Mouse (Mus musculus): ENCODE measurements around the gene Ugt1a9. TPM values are rescaled to one million over a fixed set of nuclear protein-coding genes. Genes with fewer than 3 reads are reported as not detected.

Ugt1a9 gene
- polyA plus RNA-seq, 1 experiment from 2014 or later: 0.36 TPM

DNA sequence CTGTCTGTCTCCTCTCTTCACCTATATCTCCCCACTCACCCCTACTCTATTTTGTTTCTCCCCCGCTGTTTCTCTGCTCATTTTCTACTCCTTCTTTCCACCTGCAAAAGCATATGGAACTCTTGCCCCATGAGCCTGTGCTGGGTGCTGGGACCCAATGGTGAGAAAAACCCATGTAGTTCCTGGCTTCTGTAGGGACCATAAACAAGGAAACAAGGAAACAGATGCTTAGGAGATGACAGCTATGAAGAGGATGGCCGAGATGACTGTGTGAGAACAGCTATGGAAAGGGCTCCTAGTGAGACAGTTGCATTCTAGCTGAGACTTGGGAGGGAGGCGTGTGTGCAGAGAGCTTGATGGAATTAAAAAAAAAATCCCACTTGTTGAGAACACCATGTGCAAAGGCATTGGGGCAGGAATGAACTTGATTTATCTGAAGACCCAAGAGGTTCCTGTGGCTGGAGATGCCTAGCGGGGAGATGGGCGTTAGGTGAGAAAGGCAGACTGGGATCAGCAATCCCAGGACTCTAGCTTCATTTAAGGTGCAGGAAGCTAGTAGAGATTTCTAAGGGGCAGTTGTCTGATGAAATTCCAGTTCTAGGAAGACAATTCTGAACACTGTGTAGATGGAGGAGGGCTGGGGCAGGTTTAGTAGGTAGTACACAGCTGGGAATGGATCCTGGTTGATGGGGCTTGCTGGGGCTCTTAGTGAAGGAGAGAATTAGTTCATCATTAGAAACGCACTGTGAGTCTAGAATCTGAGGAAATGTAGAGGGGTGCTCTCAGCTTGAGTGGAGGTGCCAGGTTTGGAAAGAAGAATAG, 160.6 kb downstream of the Ugt1a9 start:
- ATAC-seq (ENCODE audit: insufficient read depth): no peak

DNA sequence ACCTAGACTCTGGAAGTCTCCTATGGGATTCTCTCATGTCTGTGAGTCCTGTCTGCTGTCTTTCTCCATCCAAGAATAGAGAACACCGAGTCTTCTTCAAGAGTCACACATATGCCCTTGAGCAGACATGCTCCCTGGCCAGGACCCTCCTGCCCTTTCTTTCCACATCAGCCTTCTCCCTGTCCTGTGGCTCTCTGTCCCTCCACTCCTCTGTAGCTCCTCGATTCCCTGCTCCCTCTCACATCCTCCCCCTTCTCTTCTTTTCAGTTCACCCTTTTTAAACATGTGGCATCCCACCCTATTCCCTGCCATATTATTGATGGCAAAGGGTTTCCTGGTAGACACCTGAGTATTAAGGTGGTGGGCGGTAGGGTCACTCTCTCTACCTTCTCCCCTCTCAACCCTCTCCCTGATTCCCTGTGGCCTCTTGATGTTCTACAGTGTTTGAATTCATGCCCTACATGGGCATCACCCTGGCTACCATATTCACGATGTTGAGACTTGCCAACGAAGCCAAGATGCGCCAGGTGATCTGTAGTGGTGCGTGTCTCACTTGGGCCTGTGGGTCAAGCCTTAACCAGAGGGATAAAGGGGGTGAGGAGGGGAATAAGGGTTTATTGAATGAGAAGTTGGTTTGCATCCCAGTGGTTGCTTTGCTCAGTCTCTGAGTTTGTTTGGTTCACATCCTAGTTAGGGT, 161.4 kb downstream of the Ugt1a9 start:
- H3K9me3 ChIP-seq (replicated peaks): peaks cover 45% of the 10 kb centered on the region; the same call in 1 of the 2 replicates
- no peak overlapping the region for H3K4me3 ChIP-seq (replicated peaks)
- H3K4me2 ChIP-seq: no peak overlapping the region
- 49% methylated on average over 7 of the region's 7 CpGs for WGBS (ENCODE audit: insufficient replicate concordance)
- H3K4me1 ChIP-seq (replicated peaks): no peaks in the 10 kb centered on the region
- no peaks in the 10 kb centered on the region for H3K27me3 ChIP-seq
- H3K27ac ChIP-seq (replicated peaks): no peak overlapping the region
- H3K36me3 ChIP-seq (replicated peaks): no peaks in the 10 kb centered on the region
- ATAC-seq (ENCODE audit: insufficient read depth): no peak
- H3K9ac ChIP-seq: no peak overlapping the region

More for the DNA sequence above, 160.6 kb downstream of the Ugt1a9 start:
- no peaks in the 10 kb centered on the region for H3K4me1 ChIP-seq (replicated peaks)
- no peak overlapping the region for H3K27ac ChIP-seq (replicated peaks)
- no peak overlapping the region for H3K9ac ChIP-seq
- H3K4me3 ChIP-seq (replicated peaks): no peak overlapping the region
- no peaks in the 10 kb centered on the region for H3K36me3 ChIP-seq (replicated peaks)
- no peaks in the 10 kb centered on the region for H3K27me3 ChIP-seq
- no peak overlapping the region for H3K4me2 ChIP-seq
- WGBS (ENCODE audit: insufficient replicate concordance): 55% methylated on average over 6 of the region's 6 CpGs
- peaks cover 52% of the 10 kb centered on the region; the same call in 1 of the 2 replicates for H3K9me3 ChIP-seq (replicated peaks)

DNA sequence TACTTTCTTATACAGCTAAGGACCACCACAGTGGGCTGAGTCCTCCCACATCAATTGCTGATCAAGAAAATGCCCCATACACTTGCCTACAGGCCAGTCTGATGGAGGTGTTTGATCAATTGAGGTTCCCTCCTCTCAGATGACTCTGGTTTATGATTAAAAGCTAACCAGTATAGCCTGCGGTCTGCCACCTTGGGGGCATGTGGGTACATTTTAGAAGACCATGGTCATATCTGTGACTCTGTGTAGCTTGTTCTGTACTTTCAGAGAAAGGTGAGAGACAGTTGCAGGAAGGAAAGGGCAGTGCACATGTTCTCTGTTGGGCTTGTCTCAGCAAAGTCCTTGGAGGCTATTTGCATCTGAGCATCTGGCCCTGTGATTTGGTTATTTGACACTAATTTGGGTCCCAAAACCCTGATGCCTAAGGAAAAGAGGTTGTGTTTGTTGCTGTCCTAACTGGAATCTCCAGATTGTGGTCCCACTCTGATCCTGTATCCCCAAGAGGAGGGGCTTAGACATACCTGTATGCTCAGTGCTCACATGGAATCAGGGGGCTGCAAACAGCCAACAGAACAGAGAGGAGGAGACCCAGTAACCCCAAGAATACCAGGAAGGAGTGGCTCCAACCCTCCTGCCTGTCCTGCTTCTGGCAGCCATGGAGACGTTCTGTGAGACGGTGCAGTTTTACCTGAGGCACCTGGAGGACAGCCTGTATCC, 162.2 kb downstream of the Ugt1a9 start:
- no peak overlapping the region for H3K9ac ChIP-seq
- H3K36me3 ChIP-seq (replicated peaks): no peaks in the 10 kb centered on the region
- no peak overlapping the region for H3K27ac ChIP-seq (replicated peaks)
- no peak overlapping the region for H3K4me2 ChIP-seq
- peaks cover 42% of the 10 kb centered on the region for H3K9me3 ChIP-seq (replicated peaks)
- H3K4me3 ChIP-seq (replicated peaks): no peak overlapping the region
- H3K4me1 ChIP-seq (replicated peaks): no peaks in the 10 kb centered on the region
- WGBS (ENCODE audit: insufficient replicate concordance): 43% methylated on average over 3 of the region's 3 CpGs
- ATAC-seq (ENCODE audit: insufficient read depth): no peak
- no peaks in the 10 kb centered on the region for H3K27me3 ChIP-seq

DNA sequence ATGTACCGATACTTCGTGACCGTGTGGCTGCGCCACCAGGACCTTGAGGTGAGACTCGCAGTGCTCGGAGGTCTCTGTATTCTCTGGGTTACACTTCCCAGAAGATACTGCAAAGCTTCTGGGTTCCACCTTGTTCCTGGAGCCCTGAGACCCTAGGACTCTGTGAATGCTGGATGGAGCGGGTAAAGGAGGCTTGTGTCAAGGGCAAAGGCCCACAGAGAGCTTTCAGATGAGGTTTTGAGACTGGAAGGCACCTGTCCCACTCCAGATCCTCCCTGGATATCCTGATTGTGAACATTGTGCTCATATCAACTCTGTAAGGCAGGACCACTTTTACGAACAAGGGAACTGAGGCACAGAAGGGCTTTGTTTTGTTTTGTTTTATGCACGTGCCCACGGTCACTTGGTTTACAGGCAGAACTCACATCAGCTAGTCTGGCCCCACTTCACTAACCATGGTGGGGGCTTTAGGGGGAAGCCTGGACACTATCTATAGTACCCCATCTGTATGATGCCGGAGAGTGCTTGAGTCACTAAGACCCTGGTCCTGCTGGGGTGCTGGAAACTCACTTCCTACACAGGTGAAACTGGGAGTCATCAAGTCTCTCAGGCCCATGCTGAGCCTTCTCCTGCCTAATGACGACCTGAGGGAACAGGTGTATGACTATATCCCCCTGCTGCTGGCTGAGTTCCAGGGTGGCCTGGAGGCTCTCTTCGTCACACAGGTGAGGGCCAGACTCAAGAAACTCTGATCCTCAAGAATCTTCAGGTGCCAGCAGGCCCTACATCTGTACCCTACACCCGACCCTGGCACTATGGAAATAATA, 163.0 kb downstream of the Ugt1a9 start:
- 50% methylated on average over 14 of the region's 14 CpGs for WGBS (ENCODE audit: insufficient replicate concordance)
- ATAC-seq (ENCODE audit: insufficient read depth): no peak
- Histone ChIP-seq H3K27ac (replicated peaks) (no peak overlapping the region), H3K4me1 (replicated peaks) (no peaks in the 10 kb centered on the region), H3K27me3 (no peaks in the 10 kb centered on the region), H3K4me3 (replicated peaks) (no peak overlapping the region), H3K4me2 (no peak overlapping the region), H3K9me3 (replicated peaks) (peaks cover 50% of the 10 kb centered on the region), H3K36me3 (replicated peaks) (no peaks in the 10 kb centered on the region), H3K9ac (no peak overlapping the region)

DNA sequence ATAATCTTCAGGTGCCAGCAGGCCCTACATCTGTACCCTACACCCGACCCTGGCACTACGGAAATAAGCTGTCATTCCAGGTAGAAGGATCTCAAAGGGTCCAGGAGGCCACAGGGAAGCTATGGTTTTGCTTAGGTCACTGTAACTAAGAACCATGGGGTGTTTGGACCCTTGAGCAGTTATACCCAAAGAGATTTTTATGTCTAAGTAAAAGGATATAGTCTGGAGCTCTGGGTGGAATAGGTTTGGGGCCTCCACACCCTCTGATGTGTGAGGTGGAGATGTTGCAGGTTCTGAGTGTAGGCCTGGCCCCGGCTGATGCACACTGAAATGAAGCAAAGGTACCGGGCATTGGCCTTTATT, 163.6 kb downstream of the Ugt1a9 start:
- Histone ChIP-seq H3K27me3 (no peaks in the 10 kb centered on the region), H3K27ac (replicated peaks) (no peak overlapping the region), H3K4me3 (replicated peaks) (no peak overlapping the region), H3K4me2 (no peak overlapping the region), H3K4me1 (replicated peaks) (no peaks in the 10 kb centered on the region), H3K36me3 (replicated peaks) (no peaks in the 10 kb centered on the region), H3K9me3 (replicated peaks) (peaks cover 54% of the 10 kb centered on the region), H3K9ac (no peak overlapping the region)
- WGBS (ENCODE audit: insufficient replicate concordance): 45% methylated on average over 4 of the region's 4 CpGs
- no peak for ATAC-seq (ENCODE audit: insufficient read depth)

DNA sequence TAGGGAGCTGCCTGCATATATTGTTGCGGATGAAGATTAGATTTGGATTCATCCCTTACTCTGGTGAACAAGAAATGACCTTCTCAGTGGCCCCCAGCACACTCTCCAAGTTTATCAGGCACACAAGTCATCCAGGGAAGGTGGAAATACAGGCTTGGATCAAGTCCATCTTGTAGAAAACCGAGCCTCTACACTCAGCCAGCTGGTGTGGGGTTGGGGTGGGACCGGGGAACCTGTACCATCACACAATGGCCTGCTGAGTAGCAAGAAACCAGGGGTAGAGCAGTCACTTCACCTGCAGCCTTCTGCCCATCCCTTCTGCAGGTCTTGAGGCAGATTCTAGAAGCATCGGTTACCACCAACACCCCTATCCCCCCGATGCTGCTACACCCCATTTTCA, 164.0 kb downstream of the Ugt1a9 start:
- no peaks in the 10 kb centered on the region for H3K4me1 ChIP-seq (replicated peaks)
- no peak overlapping the region for H3K4me2 ChIP-seq
- H3K27ac ChIP-seq (replicated peaks): no peak overlapping the region
- no peaks in the 10 kb centered on the region for H3K27me3 ChIP-seq
- no peak for ATAC-seq (ENCODE audit: insufficient read depth)
- no peaks in the 10 kb centered on the region for H3K36me3 ChIP-seq (replicated peaks)
- 32% methylated on average over 5 of the region's 5 CpGs for WGBS (ENCODE audit: insufficient replicate concordance)
- no peak overlapping the region for H3K9ac ChIP-seq
- H3K4me3 ChIP-seq (replicated peaks): no peak overlapping the region
- peaks cover 51% of the 10 kb centered on the region for H3K9me3 ChIP-seq (replicated peaks)

DNA sequence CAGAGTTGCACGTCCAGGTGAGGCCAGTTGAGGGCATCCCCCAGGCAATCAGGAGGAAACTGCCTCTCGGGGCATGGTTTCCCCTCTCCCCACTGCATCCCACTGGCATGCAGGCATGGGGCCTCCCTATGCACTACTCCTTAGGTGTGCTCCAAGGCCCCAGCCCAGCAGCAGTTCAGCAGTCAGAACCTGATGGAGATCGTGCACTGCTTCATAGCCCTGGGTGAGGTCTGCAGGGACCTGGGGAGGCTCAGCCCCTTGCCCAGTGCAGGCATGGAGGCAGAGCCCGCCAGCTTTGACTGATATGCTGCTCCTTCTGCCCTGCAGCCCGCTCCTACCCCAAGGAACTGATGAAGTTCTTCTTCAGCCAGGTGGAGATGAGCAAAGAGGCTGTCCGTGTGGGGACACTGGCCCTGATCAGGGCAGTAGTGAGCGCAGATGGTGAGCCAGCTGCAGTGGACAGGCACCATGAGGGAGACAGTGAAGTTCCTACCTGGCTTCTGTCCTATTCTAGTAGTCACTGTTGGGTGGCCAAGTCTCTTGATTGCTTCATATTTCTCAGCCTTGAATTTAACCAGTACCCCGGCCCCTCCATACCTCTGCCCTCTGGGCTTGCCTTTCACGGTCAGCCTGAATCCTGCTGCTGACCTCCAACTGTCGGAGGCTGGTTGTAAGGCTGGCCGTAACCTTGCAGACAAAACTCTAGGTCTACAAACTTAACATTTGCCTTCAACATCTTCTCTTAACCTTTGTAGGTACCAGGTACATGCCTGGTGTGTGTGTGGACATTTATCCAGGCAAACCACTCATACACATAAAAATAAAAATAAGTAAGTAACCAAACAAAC, 164.7 kb downstream of the Ugt1a9 start:
- H3K4me1 ChIP-seq (replicated peaks): no peaks in the 10 kb centered on the region
- H3K36me3 ChIP-seq (replicated peaks): no peaks in the 10 kb centered on the region
- no peak overlapping the region for H3K27ac ChIP-seq (replicated peaks)
- no peaks in the 10 kb centered on the region for H3K27me3 ChIP-seq
- peaks cover 49% of the 10 kb centered on the region for H3K9me3 ChIP-seq (replicated peaks)
- no peak overlapping the region for H3K4me3 ChIP-seq (replicated peaks)
- no peak for ATAC-seq (ENCODE audit: insufficient read depth)
- H3K9ac ChIP-seq: no peak overlapping the region
- H3K4me2 ChIP-seq: no peak overlapping the region
- 47% methylated on average over 11 of the region's 11 CpGs for WGBS (ENCODE audit: insufficient replicate concordance)

DNA sequence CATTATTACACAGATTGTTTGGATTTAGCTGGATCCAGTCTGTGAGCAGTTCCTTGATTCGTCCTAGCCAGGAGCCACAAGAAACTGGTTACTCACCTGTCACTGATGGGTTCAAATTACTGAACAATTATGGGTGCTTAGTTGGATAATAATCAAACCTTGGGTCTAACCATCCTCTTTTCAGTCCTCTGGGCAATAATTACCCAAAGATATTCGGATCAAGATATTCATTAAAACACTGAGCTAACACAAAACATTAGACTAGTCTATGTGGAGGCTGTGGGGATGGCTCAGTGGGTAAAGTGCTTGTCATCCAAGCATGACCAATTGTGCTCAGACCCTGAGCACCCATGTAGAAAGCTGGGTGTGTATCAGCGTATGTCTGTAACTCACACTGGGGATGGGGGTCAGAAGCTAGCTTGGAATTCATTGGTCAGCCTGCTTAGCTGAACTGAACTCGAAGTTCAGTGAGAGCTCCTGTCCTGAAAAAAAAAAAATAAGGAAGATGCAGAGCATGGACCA, 165.4 kb downstream of the Ugt1a9 start:
- Histone ChIP-seq H3K4me1 (replicated peaks) (no peaks in the 10 kb centered on the region), H3K36me3 (replicated peaks) (no peaks in the 10 kb centered on the region), H3K27me3 (no peaks in the 10 kb centered on the region), H3K27ac (replicated peaks) (no peak overlapping the region), H3K4me2 (no peak overlapping the region), H3K9ac (no peak overlapping the region), H3K4me3 (replicated peaks) (no peak overlapping the region), H3K9me3 (replicated peaks) (peaks cover 54% of the 10 kb centered on the region)
- ATAC-seq (ENCODE audit: insufficient read depth): no peak
- 38% methylated on average over 4 of the region's 4 CpGs for WGBS (ENCODE audit: insufficient replicate concordance)

DNA sequence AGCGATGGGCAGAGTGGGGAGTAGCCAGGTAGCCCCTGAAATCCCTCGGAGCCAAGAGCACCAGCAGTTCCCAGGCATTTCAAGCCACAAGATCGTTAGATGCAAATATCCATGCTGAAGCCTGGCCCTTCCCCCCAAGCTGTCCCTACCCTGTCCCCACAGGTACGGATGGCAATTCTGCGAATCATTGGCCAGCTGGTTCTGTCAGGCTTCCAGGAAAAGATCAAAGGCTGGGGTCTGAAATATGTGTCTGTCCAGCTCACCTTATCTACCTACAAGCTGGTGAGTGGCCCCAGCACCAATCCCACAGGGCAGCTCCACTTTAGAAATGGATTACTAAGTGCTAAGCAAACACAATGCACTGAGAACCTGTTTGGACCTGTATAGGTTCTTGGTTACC, 166.7 kb downstream of the Ugt1a9 start:
- Histone ChIP-seq H3K4me3 (replicated peaks) (no peak overlapping the region), H3K27me3 (no peaks in the 10 kb centered on the region), H3K4me2 (no peak overlapping the region), H3K9ac (no peak overlapping the region), H3K27ac (replicated peaks) (no peak overlapping the region), H3K36me3 (replicated peaks) (no peaks in the 10 kb centered on the region), H3K4me1 (replicated peaks) (no peaks in the 10 kb centered on the region), H3K9me3 (replicated peaks) (peaks cover 50% of the 10 kb centered on the region)
- no peak for ATAC-seq (ENCODE audit: insufficient read depth)
- WGBS (ENCODE audit: insufficient replicate concordance): 59% methylated on average over 5 of the region's 5 CpGs

DNA sequence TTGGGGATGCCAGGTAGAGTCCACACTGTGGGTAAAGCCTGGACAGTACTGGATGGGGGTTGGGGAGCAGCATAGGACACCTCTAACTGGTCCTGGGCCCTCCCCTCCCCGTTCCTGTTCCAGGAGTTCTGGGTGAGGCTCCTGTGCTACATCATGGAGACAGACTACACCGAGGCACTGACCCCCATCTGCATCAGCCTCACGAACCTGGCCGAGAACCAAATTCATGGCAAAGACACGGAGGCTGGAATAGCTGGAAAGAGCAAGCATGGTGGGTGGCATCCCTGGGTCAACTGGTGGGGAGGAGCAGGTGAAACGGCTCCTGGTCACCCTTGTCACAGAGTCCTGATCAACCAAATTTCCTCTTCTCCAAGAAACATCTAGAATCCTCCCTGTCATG, 168.2 kb downstream of the Ugt1a9 start:
- no peak overlapping the region for H3K4me3 ChIP-seq (replicated peaks)
- no peak overlapping the region for H3K27ac ChIP-seq (replicated peaks)
- H3K9ac ChIP-seq: no peak overlapping the region
- no peaks in the 10 kb centered on the region for H3K36me3 ChIP-seq (replicated peaks)
- WGBS (ENCODE audit: insufficient replicate concordance): 56% methylated on average over 6 of the region's 6 CpGs
- no peak for ATAC-seq (ENCODE audit: insufficient read depth)
- no peak overlapping the region for H3K4me2 ChIP-seq
- H3K27me3 ChIP-seq: no peaks in the 10 kb centered on the region
- no peaks in the 10 kb centered on the region for H3K4me1 ChIP-seq (replicated peaks)
- peaks cover 42% of the 10 kb centered on the region for H3K9me3 ChIP-seq (replicated peaks)
